Mouse (Mus musculus) testis, adult 2 months (tissue): ENCODE data around the gene Zfp811. TPM values are rescaled to one million over a fixed set of nuclear protein-coding genes. Genes with fewer than 3 reads are reported as not detected.

Experiments
- H3K27ac ChIP-seq: fragments of 200-500 bp; 2 replicates; pipeline ENCODE4 v1.5.1; 2012; ENCODE audit warnings: low read depth, low read length; ENCODE audit not compliant: control insufficient read depth, insufficient read depth
- H3K27me3 ChIP-seq: fragments of 200-500 bp; 2 replicates; pipeline ENCODE4 v1.6.1; 2012; ENCODE audit warnings: mild to moderate bottlenecking, low read length, moderate library complexity; ENCODE audit not compliant: control insufficient read depth, insufficient read depth
- H3K36me3 ChIP-seq: fragments of 200-500 bp; 2 replicates; pipeline ENCODE4 v1.6.1; 2012; ENCODE audit warnings: mild to moderate bottlenecking, low read length; ENCODE audit not compliant: control insufficient read depth, insufficient read depth
- H3K4me1 ChIP-seq: fragments of 200-500 bp; 2 replicates; pipeline ENCODE4 v1.6.1; 2012; ENCODE audit warnings: low read length; ENCODE audit not compliant: control insufficient read depth, insufficient read depth
- H3K4me3 ChIP-seq: fragments of 200-500 bp; 2 replicates; pipeline ENCODE4 v1.5.1; 2012; ENCODE audit warnings: low read depth, mild to moderate bottlenecking, low read length, moderate library complexity, mixed read lengths; ENCODE audit not compliant: control insufficient read depth
- CTCF ChIP-seq: fragments of 200-500 bp; IDR thresholded peaks from 2 replicates; pipeline ENCODE4 v1.5.1; 2012; ENCODE audit warnings: low read depth, mild to moderate bottlenecking, inconsistent platforms, low read length, moderate library complexity; ENCODE audit not compliant: control insufficient read depth, insufficient read depth, insufficient replicate concordance
- POLR2A ChIP-seq: fragments of 200-500 bp; IDR thresholded peaks from 2 replicates; pipeline ENCODE4 v1.6.1; 2012; ENCODE audit warnings: low read depth, mild to moderate bottlenecking, inconsistent platforms, low read length, moderate library complexity; ENCODE audit not compliant: control insufficient read depth
- polyA plus RNA-seq: library from polyadenylated mRNA; depleted of rRNA; stranded (reverse); fragments of >200 nt; gene quantifications from 2 replicates; pipeline ENCODE4 v1.2.3, GENCODE M21; 2012

The Zfp811 gene
- polyA plus RNA-seq, 1 experiment, result 0.05 TPM

DNA sequence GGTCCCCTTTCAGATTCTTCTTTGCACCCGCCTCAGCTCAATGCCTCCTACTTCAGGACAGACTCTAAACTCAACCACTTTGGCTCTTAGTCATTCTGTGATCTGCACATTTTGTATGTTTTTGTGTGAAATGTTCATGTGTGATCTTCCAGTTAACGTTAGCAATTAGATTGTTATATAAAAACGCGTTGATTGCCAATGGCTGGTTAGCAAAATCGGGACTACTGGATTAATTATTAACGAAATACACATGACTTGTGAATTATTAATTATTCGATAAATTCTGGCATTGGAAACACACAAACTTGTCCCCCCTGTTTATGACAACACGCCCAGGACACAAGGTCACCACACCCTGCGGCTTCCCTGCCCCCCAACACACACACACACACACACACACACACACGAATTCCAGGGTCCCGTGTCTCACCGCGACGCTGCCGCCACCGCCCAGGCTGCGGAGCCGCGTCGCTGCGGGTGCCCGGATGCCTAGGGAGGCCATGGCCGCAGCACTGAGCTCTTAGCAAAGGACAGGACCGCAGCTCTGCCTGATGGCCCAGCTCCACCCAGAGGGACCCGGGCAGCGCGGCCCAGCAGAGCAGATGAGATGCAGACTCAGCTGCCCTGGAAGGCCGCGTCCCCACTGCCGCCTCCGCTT is 22.2 kb downstream of the Zfp811 start:
- H3K27ac ChIP-seq, result peak overlapping the region; percentile 84
- no peak for TF ChIP-seq CTCF
- no peak for TF ChIP-seq POLR2A
- H3K4me1 ChIP-seq, result peaks cover 6% of the 10 kb centered on the region
- H3K27me3 ChIP-seq, result no peaks in the 10 kb centered on the region
- H3K4me3 ChIP-seq, result peak overlapping the region; percentile 85
- no peaks in the 10 kb centered on the region for H3K36me3 ChIP-seq

GRCm38 (mm10) chr17:32786944-32787343 is 22.8 kb downstream of the Zfp811 start:
- H3K4me3 ChIP-seq, result no peak overlapping the region
- no peaks in the 10 kb centered on the region for H3K36me3 ChIP-seq
- H3K4me1 ChIP-seq, result peaks cover 6% of the 10 kb centered on the region
- H3K27ac ChIP-seq, result no peak overlapping the region
- H3K27me3 ChIP-seq, result no peaks in the 10 kb centered on the region
- TF ChIP-seq POLR2A, result no peak
- no peak for TF ChIP-seq CTCF

- H3K27me3 ChIP-seq, result no peaks in the 10 kb centered on the region
- no peak for TF ChIP-seq CTCF
- no peak for TF ChIP-seq POLR2A
- no peak overlapping the region for H3K4me3 ChIP-seq
- H3K36me3 ChIP-seq, result no peaks in the 10 kb centered on the region
- H3K4me1 ChIP-seq, result peaks cover 6% of the 10 kb centered on the region
- no peak overlapping the region for H3K27ac ChIP-seq
These were observed 24.1 kb downstream of the Zfp811 start for GRCm38 (mm10) chr17:32785656-32786055.

- Histone ChIP-seq H3K27me3 (no peaks in the 10 kb centered on the region), H3K4me3 (no peak overlapping the region), H3K36me3 (no peaks in the 10 kb centered on the region; the same call in 1 of the 2 replicates), H3K27ac (no peak overlapping the region), H3K4me1 (no peaks in the 10 kb centered on the region)
- no peak for TF ChIP-seq POLR2A
- no peak for TF ChIP-seq CTCF
These were observed 32.2 kb downstream of the Zfp811 start for GRCm38 (mm10) chr17:32777564-32777963.

GRCm38 (mm10) chr17:32771213-32771612 is 38.5 kb downstream of the Zfp811 start:
- Histone ChIP-seq H3K4me3 (no peak overlapping the region), H3K4me1 (no peaks in the 10 kb centered on the region), H3K27me3 (no peaks in the 10 kb centered on the region), H3K36me3 (no peaks in the 10 kb centered on the region; the same call in 1 of the 2 replicates), H3K27ac (no peak overlapping the region)
- TF ChIP-seq CTCF, result no peak
- no peak for TF ChIP-seq POLR2A

DNA sequence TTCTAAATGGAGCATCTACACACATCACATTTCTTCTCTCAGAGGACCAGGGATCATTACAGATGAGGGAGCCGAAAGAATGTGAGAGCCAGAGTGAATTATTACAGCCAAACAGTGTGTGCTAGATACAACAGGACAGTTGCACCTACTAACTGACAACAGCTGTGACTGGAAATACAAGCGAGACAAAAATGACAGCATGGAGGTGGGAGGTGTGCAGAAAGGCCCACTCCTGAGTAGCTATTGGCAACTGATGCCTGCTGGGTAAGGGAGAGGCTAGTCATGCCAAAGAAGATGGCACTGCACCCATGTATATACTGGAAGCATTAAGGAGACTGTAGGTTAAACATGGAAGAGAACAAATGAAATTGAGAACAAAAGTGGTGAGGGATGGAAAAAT is 43.3 kb downstream of the Zfp811 start:
- no peaks in the 10 kb centered on the region for H3K36me3 ChIP-seq
- H3K4me3 ChIP-seq, result no peak overlapping the region
- H3K27me3 ChIP-seq, result no peaks in the 10 kb centered on the region
- H3K27ac ChIP-seq, result no peak overlapping the region
- TF ChIP-seq POLR2A, result no peak
- no peak for TF ChIP-seq CTCF
- no peaks in the 10 kb centered on the region for H3K4me1 ChIP-seq

DNA sequence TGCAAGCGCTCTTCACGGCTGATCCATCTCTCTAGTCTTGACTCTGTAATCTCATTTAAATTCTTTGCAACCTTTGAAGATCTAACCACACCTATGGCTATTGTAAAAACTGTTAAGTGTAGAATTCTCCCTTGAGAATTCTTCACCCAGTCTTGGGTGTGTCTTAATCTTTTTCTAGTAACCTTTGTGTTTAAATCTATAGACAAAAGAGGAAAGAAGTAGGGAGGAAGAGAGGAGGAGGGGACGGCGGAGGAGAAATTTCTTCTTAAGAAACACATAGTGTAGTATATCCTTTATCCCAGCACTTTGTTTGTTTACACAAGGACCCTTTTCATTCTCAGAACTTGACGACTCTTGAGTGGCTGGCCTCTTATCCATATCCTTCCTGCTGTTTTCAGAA is 52.4 kb downstream of the Zfp811 start:
- H3K27ac ChIP-seq, result no peak overlapping the region

GRCm38 (mm10) chr17:32753634-32754033 is 56.1 kb downstream of the Zfp811 start:
- Histone ChIP-seq H3K27me3 (no peaks in the 10 kb centered on the region), H3K4me3 (no peak overlapping the region), H3K4me1 (no peaks in the 10 kb centered on the region; the same call in 1 of the 2 replicates), H3K36me3 (no peaks in the 10 kb centered on the region), H3K27ac (no peak overlapping the region)
- TF ChIP-seq CTCF, result peak; percentile 19; the same call in 1 of the 2 replicates
- no peak for TF ChIP-seq POLR2A

More for the DNA sequence above, 52.4 kb downstream of the Zfp811 start:
- Histone ChIP-seq H3K4me1 (no peaks in the 10 kb centered on the region; the same call in 1 of the 2 replicates), H3K27me3 (no peaks in the 10 kb centered on the region), H3K4me3 (no peak overlapping the region), H3K36me3 (no peaks in the 10 kb centered on the region)
- TF ChIP-seq CTCF (no peak), POLR2A (no peak)
